Comparison of ENCODE assay signal across 8 mouse cellular contexts in genomic region chr5:148495173-148495572, GRCm38 (mm10). TPM values are rescaled to one million over a fixed set of nuclear protein-coding genes. Genes with fewer than 3 reads are reported as not detected.
A peak's percentile ranks its signal among the peaks of the same experiment; 100 is the strongest.
DNase-seq lines count a peak whose midpoint lies in the region; ATAC-seq and TF ChIP-seq lines count a peak whose summit lies in the region.

No protein-coding gene starts in this region.

- WGBS in intestine, embryonic 15.5 days: 44% methylated on average over 10 of the region's 10 CpGs
- 77% methylated on average over 10 of the region's 10 CpGs for WGBS in forebrain, embryonic 12.5 days

- H3K4me1 ChIP-seq in ES-E14 (ENCODE audit: control insufficient read depth in 2 of 2, insufficient read depth in 2 of 2, low read length in 2 of 2, poor library complexity in 1 of 2): peaks cover 5 to 12% of the 10 kb centered on the region in 2 experiments
- H3K4me1 ChIP-seq in intestine, embryonic 15.5 days (replicated peaks): no peaks in the 10 kb centered on the region; the same call in 1 of the 2 replicates
- no peaks in the 10 kb centered on the region for H3K4me1 ChIP-seq in forebrain, embryonic 12.5 days

- in situ Hi-C loops in ES-E14 (cut with MboI; ENCODE audit: low sequenced_read_pairs in 2 of 2, unreplicated experiment in 2 of 2): no loop called here

- no peak overlapping the region for H3K9ac ChIP-seq in ES-E14 (ENCODE audit: insufficient read depth, low read depth, low read length, poor library complexity, severe bottlenecking)
- no peak overlapping the region for H3K9ac ChIP-seq in intestine, embryonic 15.5 days
- no peak overlapping the region for H3K9ac ChIP-seq in forebrain, embryonic 12.5 days

- no peak overlapping the region for H3K27ac ChIP-seq in ES-E14 (ENCODE audit: insufficient read depth, low read depth, low read length, poor library complexity, severe bottlenecking)
- no peak overlapping the region for H3K27ac ChIP-seq in intestine, embryonic 15.5 days
- no peak overlapping the region for H3K27ac ChIP-seq in forebrain, embryonic 12.5 days

- peak overlapping the region in 1 of 2 experiments; percentile 12; a peak in 1 of 4 replicates for H3K4me3 ChIP-seq in ES-E14 (ENCODE audit: insufficient read depth in 1 of 2, low read depth in 1 of 2, low read length in 2 of 2, poor library complexity in 1 of 2, severe bottlenecking in 1 of 2)
- no peak overlapping the region for H3K4me3 ChIP-seq in intestine, embryonic 15.5 days (replicated peaks)
- H3K4me3 ChIP-seq in forebrain, embryonic 12.5 days (replicated peaks): no peak overlapping the region

- no peaks in the 10 kb centered on the region for H3K36me3 ChIP-seq in ES-E14 (ENCODE audit: control insufficient read depth, insufficient read depth, low read length, poor library complexity, severe bottlenecking)
- H3K36me3 ChIP-seq in intestine, embryonic 15.5 days: no peaks in the 10 kb centered on the region
- no peaks in the 10 kb centered on the region for H3K36me3 ChIP-seq in forebrain, embryonic 12.5 days (replicated peaks)

- DNase-seq in heart, adult 11 months: peak; percentile 94
- no peak for DNase-seq in heart, adult 9 months (ENCODE audit: low spot score in 2 of 2)
- peak; percentile 81 for DNase-seq in ES-E14 (ENCODE audit: low read depth, low spot score)
- peak; percentile 76 to 83 for DNase-seq in natural killer cell, adult 2 months (ENCODE audit: low spot score in 2 of 2)
- DNase-seq in ovary, postnatal 14 days (ENCODE audit: low spot score): no peak

- H3K4me2 ChIP-seq in intestine, embryonic 15.5 days (replicated peaks): peak overlapping the region; percentile 22; the same call in 1 of the 2 replicates
- H3K4me2 ChIP-seq in forebrain, embryonic 12.5 days: no peak overlapping the region

- no peaks in the 10 kb centered on the region for H3K27me3 ChIP-seq in intestine, embryonic 15.5 days (replicated peaks)
- no peaks in the 10 kb centered on the region for H3K27me3 ChIP-seq in forebrain, embryonic 12.5 days

- H3K9me3 ChIP-seq in ES-E14 (ENCODE audit: control insufficient read depth, insufficient read depth, low read depth, low read length): no peaks in the 10 kb centered on the region
- H3K9me3 ChIP-seq in intestine, embryonic 15.5 days: no peaks in the 10 kb centered on the region
- peaks cover 6% of the 10 kb centered on the region; the same call in 1 of the 2 replicates for H3K9me3 ChIP-seq in forebrain, embryonic 12.5 days

- peak; percentile 79 for ATAC-seq in intestine, embryonic 15.5 days
- ATAC-seq in forebrain, embryonic 12.5 days (ENCODE audit: low FRiP score): no peak
- ATAC-seq in erythroid progenitor cell, adult 5-6 weeks (replicated peaks; ENCODE audit: low FRiP score, poor library complexity, severe bottlenecking): no peak

TF ChIP-seq in ES-E14, 5 proteins besides CTCF, POLR2A, EP300 and RAD21:
- TF ChIP-seq ZC3H11A (IDR thresholded peaks at IDR 0.05; ENCODE audit: borderline replicate concordance, low read depth, low read length): no peak
- TF ChIP-seq ZNF384 (IDR thresholded peaks at IDR 0.05; ENCODE audit: low read depth, low read length): peak; percentile 92
TF ChIP-seq in ES-E14: peak in this region for 1.

RNA-seq across cellular contexts. Expression of gene Ubl3, which starts 57.4 kb away (rescaled TPM):
- 75.0 and 92.5 TPM in 2 replicates for total RNA-seq in ES-E14 (2012; rRNA removed)
- 79.9 and 82.9 TPM in 2 replicates for polyA plus RNA-seq in intestine, embryonic 15.5 days (2015; fragmentation: Nextera tagmentation; extraction: Ambion mirVana)
- 92.0 and 94.6 TPM in 2 replicates for polyA plus RNA-seq in forebrain, embryonic 12.5 days (2016; fragmentation: Nextera tagmentation; extraction: Ambion mirVana)
- 13.4 and 17.7 TPM in 2 replicates for total RNA-seq in erythroid progenitor cell, adult 5-6 weeks (2015; ENCODE audit: low replicate concordance)
- total RNA-seq in erythroid progenitor cell, adult 5-6 weeks (2017; ENCODE audit: low replicate concordance): 12.6 and 21.3 TPM in 2 replicates

Comparison
In these comparisons a context has a peak if more than half of its experiments do, and no peak if none do; other contexts are left out.
1. DNase-seq: peak in heart, adult 11 months (single experiment), ES-E14 (single experiment) and natural killer cell, adult 2 months (2 of 2); none in heart, adult 9 months (0 of 2) and ovary, postnatal 14 days (single experiment).